Mouse (Mus musculus) layer of hippocampus, postnatal 25 days (tissue): ENCODE data around the gene Exog. TPM values are rescaled to one million over a fixed set of nuclear protein-coding genes. Genes with fewer than 3 reads are reported as not detected.

Experiments
- DNase-seq, 2 experiments: peaks; one replicate each; pipeline ENCODE4 v3.0.0; 2022; ENCODE audit warnings: mixed read lengths in 2 of 2, low spot score in 1 of 2; ENCODE audit errors: extremely low spot score in 1 of 2
- total RNA-seq, 2 experiments: library from RNA; stranded (reverse); gene quantifications; 2 replicates each; pipeline ENCODE4 v1.2.3; 2021

Exog gene
- total RNA-seq, 2 experiments from 2014 or later = 18.9 to 21.0 TPM

DNA sequence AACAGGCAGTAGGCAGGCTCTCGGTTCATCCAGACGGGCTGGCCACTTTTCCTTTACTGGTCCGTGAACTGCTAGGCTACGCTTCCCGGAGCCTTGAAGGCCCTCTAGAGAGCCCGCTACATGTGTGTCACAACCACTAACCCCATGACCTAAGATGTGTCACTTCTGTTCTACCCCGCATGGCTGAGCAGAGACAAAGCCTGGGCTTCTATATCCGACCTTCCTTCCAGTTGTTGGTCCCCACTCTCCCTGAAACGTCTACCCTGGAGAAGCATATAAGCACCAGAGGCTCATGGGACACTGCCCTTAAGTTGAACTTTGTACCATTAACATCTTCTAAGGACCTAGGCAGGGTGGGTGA lies 53.5 kb downstream of the Exog start:
- DNase-seq = no peak

- no peak for DNase-seq
Measured at GRCm38 (mm10) chr9:119498885-119499284, 54.1 kb downstream of the Exog start.

GRCm38 (mm10) chr9:119503613-119504012 lies 58.9 kb downstream of the Exog start:
- DNase-seq = no peak

GRCm38 (mm10) chr9:119504981-119505658 lies 60.4 kb downstream of the Exog start:
- no peak for DNase-seq

DNA sequence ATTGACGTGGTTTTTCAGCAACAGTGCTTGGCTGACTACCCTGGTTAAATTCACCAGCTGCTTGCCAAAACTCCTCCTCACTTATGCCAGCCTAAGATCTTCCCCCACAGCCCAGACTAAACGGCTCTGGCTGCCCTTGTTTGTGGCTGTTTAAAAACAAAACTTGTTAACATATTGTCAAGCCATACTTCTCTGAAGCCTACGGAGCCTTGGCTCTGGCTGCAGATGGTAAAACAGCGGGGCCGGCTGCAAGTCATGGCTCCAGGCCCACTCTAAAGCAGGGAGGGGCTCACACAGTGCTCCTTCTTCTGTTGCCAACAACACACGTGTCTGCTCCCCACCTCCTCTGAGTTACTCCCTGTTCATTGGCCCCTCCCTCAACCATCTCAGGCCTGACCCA lies 66.2 kb downstream of the Exog start:
- DNase-seq = peak in 1 of 2 experiments; percentile 18

- no peak for DNase-seq
Measured at GRCm38 (mm10) chr9:119512993-119513392, 68.2 kb downstream of the Exog start.

DNA sequence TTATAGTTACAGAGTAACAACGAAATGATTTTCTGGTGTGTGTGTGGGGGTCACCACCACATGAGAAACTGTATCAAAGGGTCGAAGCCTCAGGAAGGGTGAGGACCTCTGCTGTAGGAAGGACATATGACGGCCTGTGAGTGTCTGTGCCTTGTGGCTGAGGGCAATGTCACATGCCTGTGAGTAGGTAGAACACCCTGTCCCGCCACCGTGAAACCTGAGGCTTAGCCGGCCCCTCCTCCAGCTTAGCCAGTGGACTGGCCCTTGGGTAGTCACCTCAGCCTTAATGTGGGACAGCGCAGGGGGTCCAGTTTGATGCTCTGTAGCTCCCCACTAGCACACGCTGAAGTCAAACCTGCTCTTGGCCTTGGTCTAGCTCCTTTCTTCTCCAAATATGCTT lies 69.1 kb downstream of the Exog start:
- DNase-seq = no peak

DNA sequence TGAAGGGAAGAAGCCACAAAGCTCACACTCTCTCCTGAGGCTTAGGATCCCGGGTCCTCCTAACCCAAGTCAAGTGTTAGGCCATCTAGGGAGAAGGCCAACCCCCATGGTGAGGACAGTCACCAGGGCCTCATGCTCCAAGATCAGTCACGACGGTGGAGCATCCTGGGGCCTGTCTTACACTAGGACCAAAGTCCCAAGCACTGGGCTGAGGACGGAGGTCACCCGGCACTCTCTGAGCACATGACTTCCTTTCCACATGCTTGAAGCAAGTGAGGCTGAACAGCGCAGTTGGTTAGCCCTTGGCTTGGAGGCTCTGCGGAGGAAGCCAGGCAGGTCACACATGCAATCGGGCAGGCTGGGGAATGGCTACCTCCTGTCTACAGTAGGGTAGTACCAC lies 70.2 kb downstream of the Exog start:
- no peak for DNase-seq

Other genes starting within 250 kb of the Exog start
- not detected for gene Slc22a13, start 235.8 kb upstream of the Exog start, total RNA-seq
- 10 to 100 TPM; 24.8 to 31.6 TPM for gene Oxsr1, start 122.5 kb upstream of the Exog start, total RNA-seq
- 10 to 100 TPM; 71.8 to 72.9 TPM for gene Acaa1a, start 105.3 kb upstream of the Exog start, total RNA-seq
- gene Myd88, start 103.5 kb upstream of the Exog start, total RNA-seq = 1 to 10 TPM; 6.3 to 7.4 TPM
- gene Xylb, start 87.6 kb upstream of the Exog start, total RNA-seq = 1 to 10 TPM; 3.3 to 5.0 TPM
- not detected for gene Slc22a14, start 79.4 kb upstream of the Exog start, total RNA-seq
- 10 to 100 TPM; 10.5 to 12.2 TPM for gene Acvr2b, start 42.8 kb upstream of the Exog start, total RNA-seq
- under 1 TPM; 0.70 to 0.89 TPM for gene Scn5a, start 134.1 kb downstream of the Exog start, total RNA-seq